Mouse (Mus musculus) stomach, postnatal 0 days (tissue): ENCODE data around the gene Traf4. TPM values are rescaled to one million over a fixed set of nuclear protein-coding genes. Genes with fewer than 3 reads are reported as not detected.

Experiments used
- ATAC-seq: fragments of 200-750 bp; cut with Nextera tagmentation; 2 replicates; pipeline ENCODE4 v1.8.0; 2017; ENCODE audit not compliant: low FRiP score, low TSS enrichment
- DNase-seq: peaks from one replicate; pipeline ENCODE4 v3.0.0-alpha.2; 2016; ENCODE audit warnings: low spot score
- H3K27ac ChIP-seq: fragments of 300-500 bp; sonication (generic); replicated peaks from 2 replicates; pipeline ENCODE4 v1.5.1; 2014; ENCODE audit warnings: mild to moderate bottlenecking, control low read depth
- H3K27me3 ChIP-seq: fragments of 300-500 bp; sonication (generic); 2 replicates; pipeline ENCODE4 v1.6.1; 2014; ENCODE audit warnings: low read length; ENCODE audit not compliant: control insufficient read depth, insufficient read depth
- H3K36me3 ChIP-seq: fragments of 300-500 bp; sonication (generic); 2 replicates; pipeline ENCODE4 v1.6.1; 2014; ENCODE audit warnings: low read length, mixed read lengths; ENCODE audit not compliant: control insufficient read depth, insufficient read depth
- H3K4me1 ChIP-seq: fragments of 300-500 bp; sonication (generic); replicated peaks from 2 replicates; pipeline ENCODE4 v1.6.1; 2014; ENCODE audit warnings: antibody characterized with exemption; ENCODE audit not compliant: control insufficient read depth, insufficient read depth
- H3K4me2 ChIP-seq: fragments of 300-500 bp; sonication (generic); replicated peaks from 2 replicates; pipeline ENCODE4 v1.6.1; 2014; ENCODE audit warnings: low read depth, mild to moderate bottlenecking, control low read depth, moderate library complexity
- H3K4me3 ChIP-seq: fragments of 300-500 bp; sonication (generic); 2 replicates; pipeline ENCODE4 v1.5.1; 2014; ENCODE audit warnings: low read depth, low read length, control low read depth
- H3K9ac ChIP-seq: fragments of 300-500 bp; sonication (generic); 2 replicates; pipeline ENCODE4 v1.6.1; 2014; ENCODE audit warnings: mild to moderate bottlenecking, low read length, control low read depth, mixed read lengths
- H3K9me3 ChIP-seq: fragments of 300-500 bp; sonication (generic); 2 replicates; pipeline ENCODE4 v1.6.1; 2016; ENCODE audit warnings: low read length; ENCODE audit not compliant: control insufficient read depth
- CTCF ChIP-seq: IDR thresholded peaks from 2 replicates; pipeline ENCODE4 v1.5.1; 2016; ENCODE audit warnings: antibody characterized with exemption, low read depth, mild to moderate bottlenecking, moderate library complexity
- EP300 ChIP-seq: optimal IDR thresholded peaks from 2 replicates; pipeline ENCODE3; 2016; ENCODE audit warnings: antibody characterized with exemption
- WGBS: fragments of 180-500 bp; shearing (Covaris S2); extraction: QIAGEN DNeasy Blood & Tissue Kit; methylation state at CpG from one replicate; pipeline ENCODE4 v1.1.7; 2014; 5-methylcytosine and 5-hydroxymethylcytosine counted together
- polyA plus RNA-seq: library from polyadenylated mRNA; unstranded; fragments of >200 nt; fragmentation: Nextera tagmentation; extraction: Ambion mirVana; gene quantifications from 2 replicates; pipeline ENCODE4 v1.2.1, GENCODE M21; 2015

The Traf4 gene
- polyA plus RNA-seq, 1 experiment from 2014 or later, result 22.4 TPM

DNA sequence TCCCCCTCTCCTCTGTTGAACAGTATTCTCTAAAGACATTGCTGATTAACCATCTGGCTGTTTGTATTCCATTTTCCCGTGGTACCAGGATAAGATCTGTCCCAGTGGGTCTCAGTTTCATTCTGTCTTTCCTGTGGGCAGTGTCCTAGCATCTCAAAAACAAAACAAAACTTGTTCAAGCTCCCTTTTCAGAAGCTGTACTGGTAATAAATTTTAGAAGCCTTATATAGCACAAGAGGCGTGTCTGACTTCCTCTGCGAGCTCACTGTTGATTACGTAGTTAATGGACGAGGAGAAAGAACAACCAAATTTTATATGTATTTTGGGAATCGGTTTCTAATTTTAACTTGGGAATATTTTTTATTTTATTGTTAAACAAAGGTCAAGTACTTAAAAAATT is 39.7 kb downstream of the Traf4 start:
- Histone ChIP-seq H3K27me3 (no peaks in the 10 kb centered on the region), H3K4me1 (0 out of 2 replicates have a peak, but pooled peaks cover 3% of the 10 kb centered on the region), H3K4me3 (no peak overlapping the region), H3K9me3 (no peaks in the 10 kb centered on the region), H3K9ac (no peak overlapping the region), H3K27ac (0 out of 2 replicates have a peak overlapping the region, but pooled peaks have one; percentile 5), H3K4me2 (no peak overlapping the region), H3K36me3 (no peaks in the 10 kb centered on the region)
- DNase-seq, result no peak
- ATAC-seq, result no peak
- WGBS, result 56% methylated on average over 6 of the region's 6 CpGs
- no peak for TF ChIP-seq EP300
- no peak for TF ChIP-seq CTCF

GRCm38 (mm10) chr11:78123782-78124181 is 41.6 kb downstream of the Traf4 start:
- Histone ChIP-seq H3K9me3 (no peaks in the 10 kb centered on the region), H3K4me1 (0 out of 2 replicates have a peak, but pooled peaks cover 3% of the 10 kb centered on the region), H3K9ac (no peak overlapping the region), H3K27me3 (no peaks in the 10 kb centered on the region), H3K27ac (no peak overlapping the region), H3K4me3 (no peak overlapping the region), H3K4me2 (no peak overlapping the region), H3K36me3 (no peaks in the 10 kb centered on the region)
- DNase-seq (no peak), ATAC-seq (no peak)
- TF ChIP-seq EP300 (no peak), CTCF (no peak)

DNA sequence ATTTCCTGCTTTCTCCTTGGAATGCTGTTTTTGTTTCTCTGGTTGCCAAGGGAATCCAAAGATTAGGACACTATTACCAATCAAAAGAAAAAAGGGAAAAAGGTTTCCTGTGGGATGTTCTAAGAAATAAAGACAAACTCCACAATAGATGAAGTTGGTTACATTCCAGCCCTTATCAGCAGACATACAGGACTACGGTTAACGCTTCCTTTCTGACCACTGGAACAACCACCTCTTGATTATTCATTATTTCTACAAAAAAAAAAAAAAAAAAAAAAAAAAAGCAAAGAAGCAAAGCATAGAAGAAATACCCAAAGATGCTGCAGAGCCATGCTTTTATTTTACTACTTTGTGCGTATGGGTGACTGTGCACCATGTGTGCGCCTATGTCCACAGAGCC is 42.6 kb downstream of the Traf4 start:
- Histone ChIP-seq H3K4me3 (no peak overlapping the region), H3K27me3 (no peaks in the 10 kb centered on the region), H3K9me3 (no peaks in the 10 kb centered on the region), H3K9ac (no peak overlapping the region), H3K36me3 (no peaks in the 10 kb centered on the region), H3K4me2 (no peak overlapping the region), H3K4me1 (0 out of 2 replicates have a peak, but pooled peaks cover 3% of the 10 kb centered on the region), H3K27ac (no peak overlapping the region)
- 87% methylated on average over 4 of the region's 4 CpGs for WGBS
- TF ChIP-seq EP300 (no peak), CTCF (no peak)
- ATAC-seq (no peak), DNase-seq (no peak)

- Histone ChIP-seq H3K9me3 (no peaks in the 10 kb centered on the region), H3K9ac (no peak overlapping the region), H3K27ac (no peak overlapping the region), H3K36me3 (no peaks in the 10 kb centered on the region), H3K4me3 (no peak overlapping the region), H3K4me2 (no peak overlapping the region), H3K4me1 (0 out of 2 replicates have a peak, but pooled peaks cover 3% of the 10 kb centered on the region), H3K27me3 (no peaks in the 10 kb centered on the region)
- no peak for DNase-seq
- ATAC-seq, result no peak
- TF ChIP-seq CTCF (no peak), EP300 (no peak)
- 29% methylated on average over 5 of the region's 5 CpGs for WGBS
These were observed 44.2 kb downstream of the Traf4 start for GRCm38 (mm10) chr11:78121176-78121575.

GRCm38 (mm10) chr11:78119898-78120297 is 45.5 kb downstream of the Traf4 start:
- WGBS, result 74% methylated on average over 8 of the region's 8 CpGs
- no peak overlapping the region for H3K4me2 ChIP-seq
- TF ChIP-seq CTCF (no peak), EP300 (no peak)
- no peak for DNase-seq
- no peaks in the 10 kb centered on the region for H3K9me3 ChIP-seq
- no peak overlapping the region for H3K4me3 ChIP-seq
- H3K9ac ChIP-seq, result no peak overlapping the region
- no peaks in the 10 kb centered on the region for H3K36me3 ChIP-seq
- no peaks in the 10 kb centered on the region for H3K27me3 ChIP-seq
- 0 out of 2 replicates have a peak, but pooled peaks cover 3% of the 10 kb centered on the region for H3K4me1 ChIP-seq
- ATAC-seq, result no peak
- no peak overlapping the region for H3K27ac ChIP-seq

DNA sequence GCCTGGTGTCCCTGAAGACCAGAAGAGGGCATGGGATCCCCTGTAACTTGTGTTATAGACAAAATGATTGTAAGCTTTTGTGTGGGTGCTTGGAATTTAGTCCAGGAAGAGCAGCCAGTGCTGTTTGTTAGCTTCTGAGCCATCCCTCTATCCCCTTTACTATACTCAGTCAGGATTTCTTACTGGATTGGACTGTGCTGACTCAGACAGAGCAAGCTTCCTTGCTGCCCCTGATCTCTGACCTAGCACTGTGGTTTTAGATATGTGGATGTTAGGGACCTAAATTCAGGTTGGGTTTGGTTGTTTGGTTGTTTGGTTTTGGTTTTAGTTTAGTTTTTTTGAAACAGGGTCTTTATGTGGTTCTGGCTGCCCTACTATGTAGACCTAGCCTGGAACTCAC is 46.9 kb downstream of the Traf4 start:
- H3K27me3 ChIP-seq, result no peaks in the 10 kb centered on the region
- no peak overlapping the region for H3K9ac ChIP-seq
- no peak for ATAC-seq
- no peak overlapping the region for H3K4me2 ChIP-seq
- no peak for TF ChIP-seq EP300
- TF ChIP-seq CTCF, result no peak
- no peak overlapping the region for H3K4me3 ChIP-seq
- H3K9me3 ChIP-seq, result no peaks in the 10 kb centered on the region
- 0 out of 2 replicates have a peak, but pooled peaks cover 3% of the 10 kb centered on the region for H3K4me1 ChIP-seq
- H3K27ac ChIP-seq, result no peak overlapping the region
- no peak for DNase-seq
- H3K36me3 ChIP-seq, result no peaks in the 10 kb centered on the region
